Mouse (Mus musculus): ENCODE measurements around the gene Fgf9. TPM values are rescaled to one million over a fixed set of nuclear protein-coding genes. Genes with fewer than 3 reads are reported as not detected.

Gene Fgf9
- total and polyA plus RNA-seq, 3 experiments, result 4.5 to 11.1 (median 7.6) TPM

DNA sequence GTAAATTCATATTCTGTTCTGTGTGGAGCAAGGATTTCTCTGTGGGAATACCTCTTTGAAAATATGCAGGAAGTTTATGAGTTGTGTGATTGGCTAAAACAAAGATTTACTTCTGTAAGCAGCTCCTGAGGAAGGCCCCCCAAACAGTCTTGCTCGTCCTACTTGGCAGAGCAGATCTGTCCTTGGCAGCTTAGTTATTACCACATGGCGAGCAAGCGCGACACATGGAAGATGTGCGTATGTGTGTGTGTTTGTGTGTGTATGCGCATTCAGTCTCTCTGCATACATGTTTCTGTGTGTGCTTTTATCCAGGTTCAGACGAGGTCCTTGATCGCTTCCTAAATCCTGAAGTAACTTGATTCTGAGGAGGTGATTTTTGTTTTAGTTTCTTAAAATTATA, 29.3 kb downstream of the Fgf9 start:
- TF ChIP-seq POLR2A (IDR thresholded peaks at IDR 0.05; ENCODE audit: insufficient read depth, low read depth, low read length) (no peak), CTCF (IDR thresholded peaks at IDR 0.05) (no peak), EP300 (IDR thresholded peaks at IDR 0.05; ENCODE audit: insufficient read depth, low read depth, low read length) (no peak)
- Histone ChIP-seq H3K79me2 (replicated peaks; ENCODE audit: control insufficient read depth, insufficient read depth, low read length) (no peaks in the 10 kb centered on the region), H3K36me3 (ENCODE audit: control insufficient read depth, insufficient read depth, low read length) (no peaks in the 10 kb centered on the region), H3K9ac (ENCODE audit: low read depth, low read length) (no peak overlapping the region), H3K27me3 (ENCODE audit: control insufficient read depth, insufficient read depth, low read length) (no peaks in the 10 kb centered on the region), H3K4me3 (no peak overlapping the region), H3K27ac (no peak overlapping the region), H3K4me1 (ENCODE audit: control insufficient read depth, insufficient read depth, low read length) (no peaks in the 10 kb centered on the region)
- DNase-seq, result no peak
- intact Hi-C loops (cut with DNase I), result no loop called here
- WGBS, result 81% methylated on average over 8 of the region's 8 CpGs

DNA sequence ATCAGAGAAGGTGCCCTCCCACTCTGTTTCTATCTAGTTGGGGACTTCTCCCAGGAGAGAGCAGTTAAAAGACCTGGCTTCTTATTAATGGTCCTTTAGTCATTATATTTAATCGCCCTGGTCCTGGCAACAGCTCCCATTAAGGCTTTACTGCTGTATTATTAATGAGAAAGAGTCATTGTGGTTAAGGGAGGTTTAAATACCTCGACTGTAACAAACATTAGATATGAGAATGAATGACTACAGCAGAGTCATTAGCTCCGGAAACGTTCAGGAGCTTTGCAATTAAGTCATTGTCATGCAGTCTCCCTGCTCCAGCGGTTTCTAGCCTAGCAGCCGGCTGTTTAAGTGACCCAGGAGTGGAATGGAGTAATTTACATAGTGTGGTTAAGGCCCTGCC, 31.0 kb downstream of the Fgf9 start:
- WGBS, result 50% methylated on average over 6 of the region's 6 CpGs
- Histone ChIP-seq H3K9ac (ENCODE audit: low read depth, low read length) (no peak overlapping the region), H3K4me3 (no peak overlapping the region)

DNA sequence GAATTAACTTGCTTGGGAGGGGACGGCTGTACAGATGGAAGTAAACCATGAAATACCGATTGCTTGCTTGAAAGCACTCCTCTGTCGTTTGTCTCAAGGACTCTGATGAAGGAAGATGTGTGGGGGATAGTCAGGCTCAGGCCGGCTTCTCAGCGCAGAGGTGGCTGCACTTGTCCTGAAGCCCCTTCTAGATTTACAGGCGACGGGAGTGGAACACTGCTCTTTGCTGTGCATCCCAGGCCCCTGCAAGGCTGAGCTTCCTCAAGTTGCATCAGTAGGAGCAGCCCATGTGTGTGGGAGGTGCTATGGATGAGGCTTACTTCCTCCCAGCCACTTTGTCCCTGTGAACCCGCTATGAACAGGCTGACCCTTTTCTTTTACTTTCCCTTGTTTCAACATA, 33.9 kb downstream of the Fgf9 start:
- Histone ChIP-seq H3K36me3 (ENCODE audit: control insufficient read depth, insufficient read depth, low read length) (no peaks in the 10 kb centered on the region), H3K79me2 (replicated peaks; ENCODE audit: control insufficient read depth, insufficient read depth, low read length) (no peaks in the 10 kb centered on the region), H3K27ac (no peak overlapping the region), H3K4me1 (ENCODE audit: control insufficient read depth, insufficient read depth, low read length) (no peaks in the 10 kb centered on the region), H3K9ac (ENCODE audit: low read depth, low read length) (no peak overlapping the region), H3K4me3 (no peak overlapping the region), H3K27me3 (ENCODE audit: control insufficient read depth, insufficient read depth, low read length) (no peaks in the 10 kb centered on the region)
- WGBS, result 66% methylated on average over 8 of the region's 8 CpGs
- intact Hi-C loops (cut with DNase I), result no loop called here
- TF ChIP-seq POLR2A (IDR thresholded peaks at IDR 0.05; ENCODE audit: insufficient read depth, low read depth, low read length) (no peak), EP300 (IDR thresholded peaks at IDR 0.05; ENCODE audit: insufficient read depth, low read depth, low read length) (no peak), CTCF (IDR thresholded peaks at IDR 0.05) (no peak)
- no peak for DNase-seq

More for the DNA sequence above, 31.0 kb downstream of the Fgf9 start:
- no peaks in the 10 kb centered on the region for H3K79me2 ChIP-seq (replicated peaks; ENCODE audit: control insufficient read depth, insufficient read depth, low read length)
- H3K27me3 ChIP-seq (ENCODE audit: control insufficient read depth, insufficient read depth, low read length), result no peaks in the 10 kb centered on the region
- DNase-seq, result no peak
- H3K36me3 ChIP-seq (ENCODE audit: control insufficient read depth, insufficient read depth, low read length), result no peaks in the 10 kb centered on the region
- no peaks in the 10 kb centered on the region for H3K4me1 ChIP-seq (ENCODE audit: control insufficient read depth, insufficient read depth, low read length)
- H3K27ac ChIP-seq, result no peak overlapping the region
- TF ChIP-seq CTCF (IDR thresholded peaks at IDR 0.05), result no peak
- TF ChIP-seq POLR2A (IDR thresholded peaks at IDR 0.05; ENCODE audit: insufficient read depth, low read depth, low read length), result no peak
- TF ChIP-seq EP300 (IDR thresholded peaks at IDR 0.05; ENCODE audit: insufficient read depth, low read depth, low read length), result no peak
- intact Hi-C loops (cut with DNase I), result no loop called here

DNA sequence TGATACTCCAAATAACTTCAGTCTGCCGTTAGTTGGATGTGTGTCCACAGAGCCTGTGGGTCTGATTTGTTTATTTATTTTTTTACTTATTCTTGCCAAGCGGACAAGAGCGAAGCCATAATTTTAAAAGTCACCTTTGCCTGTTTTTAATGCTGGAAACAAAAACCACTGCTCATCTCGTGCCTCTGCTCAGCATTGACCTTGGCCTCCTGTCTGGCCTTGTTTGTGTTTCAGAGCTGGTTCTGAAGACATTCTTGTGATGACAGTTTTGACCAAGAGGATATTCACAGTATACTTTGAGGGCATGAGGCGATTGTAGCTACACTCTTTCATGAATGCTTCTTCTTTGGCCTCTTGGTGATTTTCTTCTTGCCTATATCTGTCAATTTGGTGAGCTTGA, 35.2 kb downstream of the Fgf9 start:
- Histone ChIP-seq H3K79me2 (replicated peaks; ENCODE audit: control insufficient read depth, insufficient read depth, low read length) (no peaks in the 10 kb centered on the region), H3K36me3 (ENCODE audit: control insufficient read depth, insufficient read depth, low read length) (no peaks in the 10 kb centered on the region), H3K9ac (ENCODE audit: low read depth, low read length) (no peak overlapping the region), H3K27ac (no peak overlapping the region), H3K4me1 (ENCODE audit: control insufficient read depth, insufficient read depth, low read length) (no peaks in the 10 kb centered on the region), H3K4me3 (no peak overlapping the region), H3K27me3 (ENCODE audit: control insufficient read depth, insufficient read depth, low read length) (no peaks in the 10 kb centered on the region)
- DNase-seq, result no peak
- intact Hi-C loops (cut with DNase I), result no loop called here
- 86% methylated on average over 5 of the region's 5 CpGs for WGBS
- TF ChIP-seq EP300 (IDR thresholded peaks at IDR 0.05; ENCODE audit: insufficient read depth, low read depth, low read length) (no peak), CTCF (IDR thresholded peaks at IDR 0.05) (no peak), POLR2A (IDR thresholded peaks at IDR 0.05; ENCODE audit: insufficient read depth, low read depth, low read length) (no peak)

DNA sequence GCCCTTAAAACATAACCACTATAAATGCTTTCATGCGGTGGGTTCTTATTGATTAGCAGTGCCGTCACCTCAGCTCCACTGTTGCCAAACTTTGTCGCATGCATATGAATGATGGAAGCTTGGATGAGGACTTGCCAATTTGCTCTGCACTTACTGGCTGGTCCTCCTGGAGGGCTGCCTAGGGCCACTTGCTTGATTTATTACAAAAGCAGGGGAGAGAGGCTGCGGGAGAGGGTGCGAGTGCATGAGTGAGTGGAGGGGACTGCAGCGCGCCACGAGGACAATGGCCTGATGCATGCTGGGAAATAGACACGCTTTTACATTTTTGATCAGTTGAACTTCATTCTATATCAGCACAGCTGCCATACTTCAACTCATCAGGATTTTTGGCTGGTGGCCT, 39.3 kb downstream of the Fgf9 start:
- Histone ChIP-seq H3K9ac (ENCODE audit: low read depth, low read length) (no peak overlapping the region), H3K79me2 (replicated peaks; ENCODE audit: control insufficient read depth, insufficient read depth, low read length) (no peaks in the 10 kb centered on the region), H3K36me3 (ENCODE audit: control insufficient read depth, insufficient read depth, low read length) (no peaks in the 10 kb centered on the region), H3K27me3 (ENCODE audit: control insufficient read depth, insufficient read depth, low read length) (no peaks in the 10 kb centered on the region), H3K4me1 (ENCODE audit: control insufficient read depth, insufficient read depth, low read length) (no peaks in the 10 kb centered on the region), H3K27ac (no peak overlapping the region), H3K4me3 (no peak overlapping the region)
- WGBS, result 76% methylated on average over 9 of the region's 9 CpGs
- DNase-seq, result no peak
- TF ChIP-seq EP300 (IDR thresholded peaks at IDR 0.05; ENCODE audit: insufficient read depth, low read depth, low read length), result no peak
- no peak for TF ChIP-seq POLR2A (IDR thresholded peaks at IDR 0.05; ENCODE audit: insufficient read depth, low read depth, low read length)
- TF ChIP-seq CTCF (IDR thresholded peaks at IDR 0.05), result no peak
- intact Hi-C loops (cut with DNase I), result no loop called here

DNA sequence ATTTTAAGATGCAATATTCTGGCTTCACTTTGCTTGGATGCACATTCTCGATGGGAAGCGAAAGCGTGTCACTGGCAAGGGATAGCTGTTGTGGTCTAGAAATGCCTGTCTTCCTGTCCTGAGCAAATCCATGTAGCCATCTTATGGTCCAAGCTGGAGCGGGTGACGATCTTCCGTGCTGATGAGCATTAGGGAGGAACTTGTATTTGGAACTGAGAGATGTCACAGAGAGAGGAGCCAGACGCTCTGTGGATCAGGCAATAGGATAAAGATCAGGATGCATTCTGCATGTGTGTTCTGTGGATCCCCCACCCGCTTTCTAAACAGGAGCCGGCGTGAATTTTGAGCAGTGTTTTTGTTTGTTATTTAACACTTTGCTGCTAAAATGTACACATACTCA, 41.2 kb downstream of the Fgf9 start:
- intact Hi-C loops (cut with DNase I), result no loop called here
- no peak overlapping the region for H3K27ac ChIP-seq
- H3K79me2 ChIP-seq (replicated peaks; ENCODE audit: control insufficient read depth, insufficient read depth, low read length), result no peaks in the 10 kb centered on the region
- no peak overlapping the region for H3K9ac ChIP-seq (ENCODE audit: low read depth, low read length)
- no peaks in the 10 kb centered on the region for H3K27me3 ChIP-seq (ENCODE audit: control insufficient read depth, insufficient read depth, low read length)
- WGBS, result 85% methylated on average over 10 of the region's 10 CpGs
- H3K4me1 ChIP-seq (ENCODE audit: control insufficient read depth, insufficient read depth, low read length), result no peaks in the 10 kb centered on the region
- DNase-seq, result no peak
- no peak overlapping the region for H3K4me3 ChIP-seq
- TF ChIP-seq POLR2A (IDR thresholded peaks at IDR 0.05; ENCODE audit: insufficient read depth, low read depth, low read length), result no peak
- no peak for TF ChIP-seq EP300 (IDR thresholded peaks at IDR 0.05; ENCODE audit: insufficient read depth, low read depth, low read length)
- no peak for TF ChIP-seq CTCF (IDR thresholded peaks at IDR 0.05)
- no peaks in the 10 kb centered on the region for H3K36me3 ChIP-seq (ENCODE audit: control insufficient read depth, insufficient read depth, low read length)
